Mouse (Mus musculus) urinary bladder, adult 18-20 months (tissue): ENCODE data around the gene Exoc3l4.

Experiments used
- DNase-seq, 2 experiments: peaks; one replicate each; pipeline ENCODE4 v3.0.0; 2022; ENCODE audit warnings: low spot score in 2 of 2, mixed read lengths in 2 of 2

Exoc3l4 gene

GRCm38 (mm10) chr12:111411631-111412355 is 5.0 kb upstream of the Exoc3l4 start:
- no peak for DNase-seq

GRCm38 (mm10) chr12:111412581-111413284 is 4.1 kb upstream of the Exoc3l4 start:
- no peak for DNase-seq

- DNase-seq, result peak; percentile 85 to 86
Observed at GRCm38 (mm10) chr12:111413300-111413699, 3.5 kb upstream of the Exoc3l4 start.

GRCm38 (mm10) chr12:111419918-111420317 is 3.1 kb downstream of the Exoc3l4 start:
- DNase-seq, result no peak

GRCm38 (mm10) chr12:111420946-111421709 is 4.3 kb downstream of the Exoc3l4 start:
- DNase-seq, result no peak

- no peak for DNase-seq
Observed at GRCm38 (mm10) chr12:111422852-111423251, 6.0 kb downstream of the Exoc3l4 start.

GRCm38 (mm10) chr12:111423570-111424129 is 6.8 kb downstream of the Exoc3l4 start:
- DNase-seq, result no peak

GRCm38 (mm10) chr12:111424547-111424946 is 7.7 kb downstream of the Exoc3l4 start:
- DNase-seq, result no peak

- DNase-seq, result peak; percentile 75 to 90
Observed at GRCm38 (mm10) chr12:111425258-111425657, 8.4 kb downstream of the Exoc3l4 start.

- DNase-seq, result peak; percentile 82 to 99
Observed at GRCm38 (mm10) chr12:111425789-111426460, 9.1 kb downstream of the Exoc3l4 start.

GRCm38 (mm10) chr12:111427438-111428113 is 10.8 kb downstream of the Exoc3l4 start:
- no peak for DNase-seq

GRCm38 (mm10) chr12:111428364-111428763 is 11.5 kb downstream of the Exoc3l4 start:
- no peak for DNase-seq

- DNase-seq, result peak in 1 of 2 experiments; percentile 43
Observed at GRCm38 (mm10) chr12:111428961-111429911, 12.4 kb downstream of the Exoc3l4 start.

- no peak for DNase-seq
Observed at GRCm38 (mm10) chr12:111430049-111430867, 13.4 kb downstream of the Exoc3l4 start.

GRCm38 (mm10) chr12:111430868-111431817 is 14.3 kb downstream of the Exoc3l4 start:
- peak in 1 of 2 experiments; percentile 52 for DNase-seq

GRCm38 (mm10) chr12:111432097-111432496 is 15.3 kb downstream of the Exoc3l4 start:
- no peak for DNase-seq

GRCm38 (mm10) chr12:111432751-111433331 is 16.0 kb downstream of the Exoc3l4 start:
- DNase-seq, result no peak
